Mouse (Mus musculus): Measurements from ENCODE around the gene Olfr1274-ps. TPM values are rescaled to one million over a fixed set of nuclear protein-coding genes. Genes with fewer than 3 reads are reported as not detected.
"Not testable (repeated sequence)": the region's sequence is repeated elsewhere in the genome, so short reads cannot be mapped to it uniquely, and the experiment has no call there.

Olfr1274-ps gene
- total RNA-seq (2021): not detected
- polyA plus RNA-seq (2012; rRNA removed): not detected in 2 replicates
- long read RNA-seq: 0 reads

GRCm38 (mm10) chr2:90398633-90399107, at the start of gene Olfr1274-ps:
Gene Olfr1274-ps (plus strand): TSS chr2:90398683.
- DNase-seq: not testable (repeated sequence)

DNA sequence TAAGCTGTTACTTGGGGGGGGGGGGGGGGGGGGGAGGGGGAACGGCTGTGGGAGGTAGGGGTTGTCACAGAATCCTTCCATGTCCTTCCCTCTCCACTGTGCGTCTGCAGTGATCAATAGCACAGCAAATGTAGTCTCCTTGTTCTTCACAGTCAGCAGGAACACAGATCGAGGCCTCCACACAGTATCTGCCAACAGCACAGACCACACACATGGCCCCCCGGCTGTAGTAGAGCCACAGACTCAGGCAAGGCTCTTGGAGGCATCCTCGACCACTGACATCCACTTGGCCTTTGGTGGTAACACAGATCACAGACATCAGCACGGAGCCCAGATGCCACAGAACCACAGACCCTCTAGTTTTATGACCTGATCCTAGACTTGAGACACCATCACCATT, 47.4 kb upstream of the Olfr1274-ps start:
- DNase-seq: not testable (repeated sequence)

DNA sequence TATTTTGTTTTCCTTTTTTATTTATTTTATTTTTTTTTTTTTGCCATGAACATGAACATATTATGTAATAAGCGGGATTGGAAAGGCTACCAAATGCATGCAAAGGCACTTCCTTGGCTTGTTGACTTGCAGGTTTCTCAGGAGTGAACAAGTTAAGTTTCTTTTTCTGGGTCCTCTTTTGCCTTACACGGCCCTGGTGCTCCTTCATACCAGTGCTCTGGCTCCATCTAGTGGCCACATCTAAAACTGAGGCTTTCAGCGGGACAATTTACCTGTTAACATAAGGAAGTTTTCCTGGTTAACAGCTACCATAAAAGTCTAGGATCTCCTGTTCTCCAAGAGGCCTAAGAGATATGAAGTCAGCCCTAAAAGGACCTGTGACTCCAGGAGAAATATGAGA, 46.9 kb upstream of the Olfr1274-ps start:
- DNase-seq: not testable (repeated sequence)

DNA sequence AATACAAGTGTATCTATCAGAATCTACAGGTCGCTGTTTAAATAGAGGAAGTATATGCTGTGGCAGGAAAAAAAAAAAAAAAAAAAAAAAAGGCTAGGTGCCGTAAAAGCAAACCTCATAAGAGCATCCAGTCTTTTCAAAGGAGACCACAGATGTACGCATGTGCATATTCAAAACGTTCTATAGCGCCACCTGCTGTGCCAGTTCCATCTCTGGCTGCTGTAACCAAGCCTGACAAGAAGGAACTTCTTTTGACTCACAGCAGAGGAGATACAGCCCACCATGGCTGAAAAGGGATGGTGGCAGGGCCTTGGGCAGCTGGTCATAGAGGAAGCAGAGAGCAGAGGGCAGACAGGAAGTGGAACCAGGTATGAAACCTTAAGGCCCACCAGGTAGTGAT, 39.3 kb upstream of the Olfr1274-ps start:
- DNase-seq: not testable (repeated sequence)

DNA sequence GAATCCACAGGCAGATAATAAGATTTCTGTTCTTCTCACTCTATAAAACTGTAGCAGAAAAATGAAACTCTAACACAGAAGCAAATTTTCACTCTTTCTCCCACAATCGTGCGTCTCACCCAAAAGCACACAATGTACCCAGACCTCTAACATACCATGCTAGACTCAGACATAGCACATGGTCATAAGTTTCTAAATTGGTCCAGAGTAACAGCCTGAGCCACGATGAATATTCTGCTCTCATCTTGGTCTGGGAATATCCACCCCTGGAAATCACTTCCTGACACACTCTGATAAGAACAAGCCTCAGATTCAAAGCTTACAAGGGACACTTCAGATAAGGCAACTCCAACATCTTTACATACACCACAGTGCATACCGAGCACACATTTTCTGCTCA, 38.3 kb upstream of the Olfr1274-ps start:
- DNase-seq: not testable (repeated sequence)

- not testable (repeated sequence) for DNase-seq
Measured at GRCm38 (mm10) chr2:90414110-90414821, 15.8 kb downstream of the Olfr1274-ps start.

GRCm38 (mm10) chr2:90422282-90422681, 23.8 kb downstream of the Olfr1274-ps start:
- not testable (repeated sequence) for DNase-seq

DNA sequence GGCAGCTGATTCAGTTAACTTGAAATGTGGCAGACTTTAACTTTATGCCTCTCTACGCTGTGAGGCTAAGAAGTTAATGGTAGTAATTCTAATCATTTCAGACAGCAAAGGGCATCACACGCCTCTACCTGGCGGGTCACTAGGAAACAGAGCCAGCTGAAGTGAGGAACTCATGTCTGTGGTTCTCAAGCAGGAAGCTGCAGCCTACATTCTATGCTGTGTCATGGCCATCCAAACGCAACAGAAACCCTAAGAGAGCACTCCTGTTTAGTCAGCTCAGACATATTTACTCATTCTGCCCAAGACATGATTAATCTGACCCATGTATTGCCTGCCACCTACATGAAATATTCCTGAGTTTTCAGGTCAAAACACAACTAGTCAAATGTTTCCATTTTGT, 26.5 kb downstream of the Olfr1274-ps start:
- not testable (repeated sequence) for DNase-seq

DNA sequence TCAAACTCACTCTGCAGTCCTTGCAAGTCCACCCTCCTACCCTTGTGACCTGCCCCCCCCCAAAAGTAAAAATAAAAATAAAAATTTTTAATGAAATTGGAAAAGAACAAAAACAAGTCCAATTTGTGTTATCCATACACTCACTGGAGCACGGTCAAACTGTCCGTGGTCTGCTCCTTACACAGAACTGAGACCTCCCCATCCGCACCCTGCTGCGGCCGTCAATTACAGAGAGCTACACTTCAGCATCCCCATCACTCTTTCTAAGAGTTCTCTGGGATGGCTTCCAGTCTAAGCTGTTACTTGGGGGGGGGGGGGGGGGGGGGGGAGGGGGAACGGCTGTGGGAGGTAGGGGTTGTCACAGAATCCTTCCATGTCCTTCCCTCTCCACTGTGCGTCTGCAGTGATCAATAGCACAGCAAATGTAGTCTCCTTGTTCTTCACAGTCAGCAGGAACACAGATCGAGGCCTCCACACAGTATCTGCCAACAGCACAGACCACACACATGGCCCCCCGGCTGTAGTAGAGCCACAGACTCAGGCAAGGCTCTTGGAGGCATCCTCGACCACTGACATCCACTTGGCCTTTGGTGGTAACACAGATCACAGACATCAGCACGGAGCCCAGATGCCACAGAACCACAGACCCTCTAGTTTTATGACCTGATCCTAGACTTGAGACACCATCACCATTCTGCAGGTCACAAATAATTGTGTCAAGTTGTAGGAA, 30.7 kb downstream of the Olfr1274-ps start:
- DNase-seq: not testable (repeated sequence)

DNA sequence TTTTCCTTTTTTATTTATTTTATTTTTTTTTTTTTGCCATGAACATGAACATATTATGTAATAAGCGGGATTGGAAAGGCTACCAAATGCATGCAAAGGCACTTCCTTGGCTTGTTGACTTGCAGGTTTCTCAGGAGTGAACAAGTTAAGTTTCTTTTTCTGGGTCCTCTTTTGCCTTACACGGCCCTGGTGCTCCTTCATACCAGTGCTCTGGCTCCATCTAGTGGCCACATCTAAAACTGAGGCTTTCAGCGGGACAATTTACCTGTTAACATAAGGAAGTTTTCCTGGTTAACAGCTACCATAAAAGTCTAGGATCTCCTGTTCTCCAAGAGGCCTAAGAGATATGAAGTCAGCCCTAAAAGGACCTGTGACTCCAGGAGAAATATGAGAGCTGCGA, 31.3 kb downstream of the Olfr1274-ps start:
- DNase-seq: not testable (repeated sequence)

GRCm38 (mm10) chr2:90437453-90437852, 39.0 kb downstream of the Olfr1274-ps start:
- DNase-seq: not testable (repeated sequence)

DNA sequence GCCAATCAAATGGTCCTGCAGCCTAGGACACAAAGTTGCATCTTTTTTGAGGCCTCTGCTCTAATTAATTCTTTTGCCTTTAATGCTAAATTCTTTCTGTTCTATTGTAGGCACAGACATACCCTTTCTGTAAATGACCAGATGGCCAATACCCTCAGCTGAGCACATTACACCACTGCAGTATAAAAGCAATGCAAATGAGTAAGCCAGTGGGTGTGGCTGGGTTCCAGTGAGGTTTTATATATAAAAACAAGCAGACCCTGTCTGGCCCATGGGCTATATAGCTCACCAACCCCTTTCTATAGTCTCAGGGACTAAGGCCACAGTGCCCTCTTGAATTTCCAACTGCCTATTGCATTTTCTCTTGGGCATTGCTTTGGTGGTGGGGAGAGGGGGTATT, 41.7 kb downstream of the Olfr1274-ps start:
- not testable (repeated sequence) for DNase-seq

- not testable (repeated sequence) for DNase-seq
Measured at GRCm38 (mm10) chr2:90441811-90442210, 43.3 kb downstream of the Olfr1274-ps start.

- no peak for DNase-seq
Measured at GRCm38 (mm10) chr2:90443811-90444210, 45.3 kb downstream of the Olfr1274-ps start.

DNA sequence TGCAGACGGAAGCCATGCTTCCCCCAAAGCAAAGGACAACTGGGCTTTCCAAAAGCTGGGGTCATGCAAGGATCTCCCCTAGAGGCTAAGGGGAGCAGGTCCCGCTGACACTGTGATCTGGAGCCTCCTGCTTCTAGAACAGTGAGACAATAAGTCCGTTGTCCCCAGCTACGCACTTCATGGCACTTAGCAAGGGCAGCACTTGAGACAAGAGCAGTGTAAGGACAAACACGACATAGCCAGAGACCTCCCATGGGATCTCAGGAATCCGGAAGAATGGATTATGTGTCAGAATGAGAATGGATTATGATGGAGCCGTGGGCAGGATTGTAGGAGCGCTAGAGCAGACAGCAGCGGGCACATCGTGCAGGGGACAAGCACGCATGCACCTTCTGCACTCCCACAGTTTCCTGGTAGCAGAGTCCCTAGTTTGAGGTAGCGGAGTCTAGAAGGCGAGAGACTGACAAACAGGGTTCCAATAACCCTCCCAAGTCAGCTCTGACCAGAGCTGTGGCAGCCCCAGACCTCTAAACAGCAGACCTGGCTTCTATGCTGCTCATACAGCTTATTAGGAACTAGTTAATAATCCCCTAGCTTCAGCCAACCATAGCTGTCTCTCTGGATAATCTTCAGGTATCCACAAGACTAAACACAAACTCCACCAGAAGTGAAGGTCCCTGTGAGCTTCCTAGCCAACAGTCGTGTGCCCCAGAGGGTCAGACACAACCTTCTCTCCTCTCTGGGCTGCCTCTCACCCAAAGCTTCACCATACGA, 50.7 kb downstream of the Olfr1274-ps start:
- no peak for DNase-seq

DNA sequence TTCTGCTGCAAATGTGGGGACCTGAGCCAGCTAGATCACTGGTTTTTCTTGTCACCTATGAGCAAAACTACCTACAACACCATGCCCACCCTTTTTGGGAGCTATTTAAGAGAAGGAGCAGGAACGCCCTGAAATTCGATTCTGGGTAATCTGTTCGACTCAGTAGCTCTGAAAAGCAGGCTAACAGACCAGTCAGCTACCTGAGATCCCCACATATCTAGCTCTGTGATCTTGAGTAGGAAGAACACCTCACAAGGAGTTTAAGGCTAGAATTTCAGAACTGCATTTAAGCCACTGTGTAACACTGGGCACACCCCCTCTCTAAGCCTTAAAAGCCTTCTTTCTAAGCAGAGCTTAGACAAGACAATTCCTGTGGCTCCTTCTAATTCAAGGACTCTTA, 53.9 kb downstream of the Olfr1274-ps start:
- no peak for DNase-seq

Other genes starting within 250 kb of the Olfr1274-ps start
- gene Olfr1270, start 245.6 kb upstream of the Olfr1274-ps start, total RNA-seq (2021): not detected
- not detected in 2 replicates for gene Olfr1270, start 245.6 kb upstream of the Olfr1274-ps start, polyA plus RNA-seq (2012; rRNA removed)
- gene Olfr1506, start 174.2 kb upstream of the Olfr1274-ps start, total RNA-seq (2021): not detected
- not detected in 2 replicates for gene Olfr1506, start 174.2 kb upstream of the Olfr1274-ps start, polyA plus RNA-seq (2012; rRNA removed)
- gene Olfr142, start 141.1 kb upstream of the Olfr1274-ps start, total RNA-seq (2021): not detected
- gene Olfr142, start 141.1 kb upstream of the Olfr1274-ps start, polyA plus RNA-seq (2012; rRNA removed): not detected in 2 replicates
- not detected for gene Olfr1271, start 127.7 kb upstream of the Olfr1274-ps start, total RNA-seq (2021)
- not detected in 2 replicates for gene Olfr1271, start 127.7 kb upstream of the Olfr1274-ps start, polyA plus RNA-seq (2012; rRNA removed)
- not detected for gene Olfr1272, start 105.8 kb upstream of the Olfr1274-ps start, total RNA-seq (2021)
- gene Olfr1272, start 105.8 kb upstream of the Olfr1274-ps start, polyA plus RNA-seq (2012; rRNA removed): not detected in 2 replicates
- under 1 TPM in 1 of 2 experiments, not detected in 1; 0.12 TPM for gene Gm13769, start 76.5 kb upstream of the Olfr1274-ps start, total RNA-seq (2021)
- gene Gm13769, start 76.5 kb upstream of the Olfr1274-ps start, polyA plus RNA-seq (2012; rRNA removed): not detected in 2 replicates
- gene Ptprj, start 182.0 kb downstream of the Olfr1274-ps start, total RNA-seq (2021): 10 to 100 TPM; 15.2 to 20.6 TPM
- gene Ptprj, start 182.0 kb downstream of the Olfr1274-ps start, polyA plus RNA-seq (2012; rRNA removed): 2.4 and 2.6 TPM in 2 replicates

Measured in adrenal gland, adult 2 months (tissue).